Mouse (Mus musculus) G1E (cell line): Measurements from ENCODE around the gene Fndc3b. TPM values are rescaled to one million over a fixed set of nuclear protein-coding genes. Genes with fewer than 3 reads are reported as not detected.

Experiments
- ATAC-seq: 2 replicates; pipeline ENCODE4 v1.8.0; 2016; ENCODE audit warnings: mild to moderate bottlenecking; ENCODE audit not compliant: insufficient number of reproducible peaks, poor library complexity, low FRiP score, severe bottlenecking; ENCODE audit errors: extremely low read depth
- DNase-seq: peaks from one replicate; pipeline ENCODE4 v3.0.0; 2012; ENCODE audit warnings: low spot score
- H3K27me3 ChIP-seq: 2 replicates; pipeline ENCODE4 v1.6.1; 2012; ENCODE audit warnings: mild to moderate bottlenecking, low read length, inconsistent platforms; ENCODE audit not compliant: insufficient read depth
- H3K36me3 ChIP-seq: replicated peaks from 2 replicates; pipeline ENCODE3; 2012; ENCODE audit warnings: mild to moderate bottlenecking, inconsistent platforms
- H3K4me1 ChIP-seq: 2 replicates; pipeline ENCODE4 v1.6.1; 2012; ENCODE audit warnings: low read depth, low read length, inconsistent platforms, mixed read lengths; ENCODE audit not compliant: insufficient read depth
- H3K4me3 ChIP-seq: 2 replicates; pipeline ENCODE4 v1.5.1; 2012; ENCODE audit warnings: low read depth, mild to moderate bottlenecking, inconsistent platforms, low read length, moderate library complexity, mixed read lengths
- H3K9me3 ChIP-seq: replicated peaks from 2 replicates; pipeline ENCODE4 v1.6.1; 2012; ENCODE audit warnings: inconsistent platforms
- CTCF ChIP-seq: IDR thresholded peaks from 2 replicates; pipeline ENCODE4 v1.5.1; 2012; ENCODE audit warnings: low read depth, low read length, inconsistent platforms, mixed read lengths
- GATA1 ChIP-seq: IDR thresholded peaks from 2 replicates; pipeline ENCODE4 v1.6.1; 2012; ENCODE audit warnings: borderline replicate concordance, low read length, inconsistent platforms, mixed read lengths
- GATA2 ChIP-seq: IDR thresholded peaks from 2 replicates; pipeline ENCODE4 v1.6.1; 2012; ENCODE audit warnings: low read depth, low read length, inconsistent platforms, borderline replicate concordance
- POLR2AphosphoS5 ChIP-seq: IDR thresholded peaks from 2 replicates; pipeline ENCODE4 v1.6.1; 2012; ENCODE audit warnings: low read depth, low read length, inconsistent platforms; ENCODE audit not compliant: insufficient replicate concordance
- TAL1 ChIP-seq: conservative IDR thresholded peaks from 2 replicates; pipeline ENCODE4 v1.6.1; 2012; ENCODE audit warnings: low read depth, low read length, inconsistent platforms, mixed read lengths
- polyA plus RNA-seq: library from polyadenylated mRNA; stranded (reverse); fragments of >175 nt; gene quantifications from 2 replicates; pipeline ENCODE4 v1.2.3, GENCODE M21; 2012
- total RNA-seq, 2 experiments: library from RNA; stranded (forward) in 1 of 2; stranded (reverse) in 1 of 2; fragments of 200-1000 nt in 1 of 2; fragments of >200 nt in 1 of 2; fragmentation: Nextera tagmentation in 1 of 2; gene quantifications; 2 replicates each; pipeline ENCODE4 v1.2.3; 2014 to 2017

The Fndc3b gene
- total and polyA plus RNA-seq, 3 experiments = 0.16 TPM; not detected in 2

- ATAC-seq (no peak), DNase-seq (no peak)
- Histone ChIP-seq H3K4me3 (no peak overlapping the region), H3K4me1 (no peaks in the 10 kb centered on the region), H3K9me3 (no peaks in the 10 kb centered on the region), H3K27me3 (peaks cover 5% of the 10 kb centered on the region; the same call in 1 of the 2 replicates), H3K36me3 (no peaks in the 10 kb centered on the region)
- TF ChIP-seq GATA1 = no peak
- TF ChIP-seq CTCF = no peak
- no peak for TF ChIP-seq POLR2AphosphoS5
- no peak for TF ChIP-seq GATA2
- TF ChIP-seq TAL1 = no peak
Observed at GRCm38 (mm10) chr3:27563047-27563624, 148.0 kb downstream of the Fndc3b start.

GRCm38 (mm10) chr3:27562476-27562875, 148.6 kb downstream of the Fndc3b start:
- DNase-seq (no peak), ATAC-seq (no peak)
- TF ChIP-seq TAL1 = no peak
- no peak for TF ChIP-seq POLR2AphosphoS5
- TF ChIP-seq CTCF = no peak
- no peak for TF ChIP-seq GATA2
- no peak for TF ChIP-seq GATA1
- Histone ChIP-seq H3K9me3 (no peaks in the 10 kb centered on the region), H3K4me1 (no peaks in the 10 kb centered on the region), H3K36me3 (no peaks in the 10 kb centered on the region), H3K4me3 (no peak overlapping the region), H3K27me3 (peaks cover 5% of the 10 kb centered on the region; the same call in 1 of the 2 replicates)

- peaks cover 5% of the 10 kb centered on the region; the same call in 1 of the 2 replicates for H3K27me3 ChIP-seq
- TF ChIP-seq GATA2 (no peak), TAL1 (no peak), GATA1 (no peak), CTCF (no peak)
- H3K4me1 ChIP-seq = no peaks in the 10 kb centered on the region
- ATAC-seq (no peak), DNase-seq (no peak)
- H3K4me3 ChIP-seq = no peak overlapping the region
- H3K9me3 ChIP-seq = no peaks in the 10 kb centered on the region
- H3K36me3 ChIP-seq = no peaks in the 10 kb centered on the region
Observed at GRCm38 (mm10) chr3:27561921-27562320, 149.2 kb downstream of the Fndc3b start.

GRCm38 (mm10) chr3:27559316-27559715, 151.8 kb downstream of the Fndc3b start:
- ATAC-seq (no peak), DNase-seq (no peak)
- no peak for TF ChIP-seq GATA2
- no peak for TF ChIP-seq POLR2AphosphoS5
- no peak for TF ChIP-seq CTCF
- TF ChIP-seq TAL1 = no peak
- no peak for TF ChIP-seq GATA1
- H3K9me3 ChIP-seq = no peaks in the 10 kb centered on the region
- no peaks in the 10 kb centered on the region for H3K4me1 ChIP-seq
- H3K27me3 ChIP-seq = peaks cover 5% of the 10 kb centered on the region; the same call in 1 of the 2 replicates
- no peak overlapping the region for H3K4me3 ChIP-seq
- no peaks in the 10 kb centered on the region for H3K36me3 ChIP-seq

- no peaks in the 10 kb centered on the region for H3K9me3 ChIP-seq
- no peaks in the 10 kb centered on the region for H3K36me3 ChIP-seq
- TF ChIP-seq CTCF (no peak), GATA2 (no peak), GATA1 (no peak), POLR2AphosphoS5 (no peak), TAL1 (no peak)
- DNase-seq (no peak), ATAC-seq (no peak)
- H3K4me1 ChIP-seq = no peaks in the 10 kb centered on the region
- H3K27me3 ChIP-seq = 0 out of 2 replicates have a peak, but pooled peaks cover 3% of the 10 kb centered on the region
- H3K4me3 ChIP-seq = no peak overlapping the region
Observed at GRCm38 (mm10) chr3:27557100-27558004, 153.8 kb downstream of the Fndc3b start.

GRCm38 (mm10) chr3:27555401-27555940, 155.6 kb downstream of the Fndc3b start:
- TF ChIP-seq TAL1 = no peak
- TF ChIP-seq CTCF = no peak
- TF ChIP-seq GATA1 = no peak
- TF ChIP-seq GATA2 = no peak
- TF ChIP-seq POLR2AphosphoS5 = no peak
- no peaks in the 10 kb centered on the region for H3K36me3 ChIP-seq
- H3K4me3 ChIP-seq = no peak overlapping the region
- H3K4me1 ChIP-seq = no peaks in the 10 kb centered on the region
- DNase-seq = no peak
- no peak for ATAC-seq
- no peaks in the 10 kb centered on the region for H3K27me3 ChIP-seq
- H3K9me3 ChIP-seq = no peaks in the 10 kb centered on the region
